Mouse (Mus musculus) megakaryocyte, embryonic 14.5 days (primary cell): ENCODE results near the gene Kcnd2. TPM values are rescaled to one million over a fixed set of nuclear protein-coding genes. Genes with fewer than 3 reads are reported as not detected.

ENCODE experiments used
- H3K27me3 ChIP-seq: replicated peaks from 2 replicates; pipeline ENCODE3; 2012; ENCODE audit warnings: inconsistent platforms
- H3K36me3 ChIP-seq: replicated peaks from 2 replicates; pipeline ENCODE3; 2012; ENCODE audit warnings: low read length, inconsistent platforms, mixed read lengths
- H3K4me1 ChIP-seq: 2 replicates; pipeline ENCODE4 v1.6.1; 2012; ENCODE audit warnings: inconsistent platforms
- H3K4me3 ChIP-seq: replicated peaks from 2 replicates; pipeline ENCODE3; 2012; ENCODE audit warnings: moderate library complexity, mild to moderate bottlenecking, inconsistent platforms
- H3K9me3 ChIP-seq: 2 replicates; pipeline ENCODE4 v1.6.1; 2012; ENCODE audit warnings: inconsistent platforms
- FLI1 ChIP-seq: IDR thresholded peaks from 2 replicates; pipeline ENCODE4 v1.6.1; 2012; ENCODE audit warnings: low read length, inconsistent platforms, mixed read lengths
- GATA1 ChIP-seq: IDR thresholded peaks from 3 replicates; pipeline ENCODE4 v1.6.1; 2012; ENCODE audit warnings: mixed read lengths, low read length, inconsistent platforms, borderline replicate concordance
- polyA plus RNA-seq: library from polyadenylated mRNA; stranded (reverse); fragments of >175 nt; gene quantifications from 2 replicates; pipeline ENCODE4 v1.2.3, GENCODE M21; 2012; ENCODE audit warnings: low replicate concordance; ENCODE audit not compliant: insufficient read depth

Gene Kcnd2
- not detected in 2 replicates for polyA plus RNA-seq

DNA sequence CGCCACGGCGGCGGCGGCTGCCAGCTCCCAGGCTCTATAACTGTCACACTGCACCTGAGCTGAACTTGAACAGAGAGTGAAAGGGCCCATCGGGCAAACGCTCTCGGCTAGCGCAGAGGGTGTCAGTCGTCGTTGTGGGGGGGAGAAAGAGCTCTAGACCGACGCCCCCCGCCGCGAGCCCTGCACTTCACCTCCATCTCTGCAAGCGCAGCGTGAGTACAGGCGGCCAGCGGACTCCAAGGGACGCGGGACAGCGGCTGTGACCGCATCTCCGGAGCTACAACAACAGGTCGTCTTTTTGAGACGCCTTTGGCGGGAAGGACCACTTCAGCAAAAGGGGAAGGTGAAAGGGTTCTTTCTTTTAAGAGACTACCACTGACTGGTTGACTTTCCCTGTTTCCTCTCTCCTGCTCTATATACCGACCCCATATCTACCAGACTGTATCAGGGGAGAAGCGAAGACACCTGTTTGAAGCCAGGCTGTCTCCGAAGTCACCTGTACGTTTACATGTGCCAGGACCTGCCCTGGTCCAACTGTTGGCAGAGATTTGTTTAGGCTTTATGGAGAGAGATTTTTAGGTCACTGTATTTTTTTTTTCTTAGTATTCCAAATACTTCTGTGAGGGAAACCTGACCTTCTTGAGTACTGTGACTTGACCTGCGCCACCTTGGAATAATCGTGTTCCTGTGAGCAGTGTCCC is at the start of gene Kcnd2:
Gene Kcnd2, plus strand, starts transcription at position 13 of the 701 bp plus-strand sequence.
- TF ChIP-seq FLI1 (no peak), GATA1 (no peak)
- Histone ChIP-seq H3K27me3 (peaks cover 35% of the 10 kb centered on the region), H3K36me3 (no peaks in the 10 kb centered on the region), H3K9me3 (peaks cover 17% of the 10 kb centered on the region), H3K4me3 (peak within 1 kb of the TSS; percentile 86), H3K4me1 (peaks cover 19% of the 10 kb centered on the region)

DNA sequence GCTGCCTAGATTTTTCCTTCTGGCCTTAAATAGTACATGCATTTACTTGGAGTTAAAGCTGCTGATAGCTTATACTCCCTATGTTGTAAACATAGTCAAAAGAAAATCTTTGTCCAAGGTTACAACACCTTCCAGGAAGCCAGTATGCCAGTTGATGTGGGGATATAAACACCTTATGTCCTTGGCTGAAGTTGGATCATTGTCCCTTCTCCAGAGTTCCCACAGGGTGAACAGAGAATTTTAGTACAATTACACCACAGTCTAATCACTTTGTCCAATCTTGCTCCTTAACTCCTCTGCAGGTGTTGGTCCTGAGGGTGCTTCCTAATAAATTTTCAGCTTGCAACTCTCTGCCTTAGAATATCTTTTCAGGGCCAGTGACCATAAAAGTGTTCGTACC is 48.7 kb upstream of the Kcnd2 start:
- H3K27me3 ChIP-seq: no peaks in the 10 kb centered on the region
- TF ChIP-seq GATA1 (no peak), FLI1 (no peak)
- no peaks in the 10 kb centered on the region for H3K36me3 ChIP-seq

DNA sequence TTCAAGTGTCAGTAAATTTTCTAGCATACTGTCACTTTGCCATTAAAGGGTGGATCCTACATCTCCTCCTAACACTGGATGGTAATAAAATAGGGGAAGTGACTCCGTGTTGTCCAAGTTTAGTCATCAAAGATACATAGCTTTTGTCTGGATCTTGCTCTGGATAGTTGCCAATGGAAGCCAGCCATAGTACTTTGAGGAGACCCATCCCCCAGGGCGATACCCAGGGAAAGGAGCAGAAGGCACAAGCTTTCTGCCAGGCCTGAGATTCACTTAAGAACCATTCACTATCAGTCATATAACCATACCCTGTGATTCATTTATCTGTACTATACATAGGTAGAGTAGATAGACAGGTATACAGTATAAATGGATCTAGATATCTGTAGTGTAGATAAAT is 20.0 kb upstream of the Kcnd2 start:
- H3K4me3 ChIP-seq: no peak overlapping the region
- H3K4me1 ChIP-seq: no peaks in the 10 kb centered on the region
- no peaks in the 10 kb centered on the region for H3K27me3 ChIP-seq
- no peak for TF ChIP-seq FLI1
- no peak for TF ChIP-seq GATA1
- H3K9me3 ChIP-seq: peaks cover 23% of the 10 kb centered on the region
- no peaks in the 10 kb centered on the region for H3K36me3 ChIP-seq

More for the DNA sequence above, 48.7 kb upstream of the Kcnd2 start:
- H3K4me1 ChIP-seq: no peaks in the 10 kb centered on the region
- no peak overlapping the region for H3K4me3 ChIP-seq
- H3K9me3 ChIP-seq: no peaks in the 10 kb centered on the region

DNA sequence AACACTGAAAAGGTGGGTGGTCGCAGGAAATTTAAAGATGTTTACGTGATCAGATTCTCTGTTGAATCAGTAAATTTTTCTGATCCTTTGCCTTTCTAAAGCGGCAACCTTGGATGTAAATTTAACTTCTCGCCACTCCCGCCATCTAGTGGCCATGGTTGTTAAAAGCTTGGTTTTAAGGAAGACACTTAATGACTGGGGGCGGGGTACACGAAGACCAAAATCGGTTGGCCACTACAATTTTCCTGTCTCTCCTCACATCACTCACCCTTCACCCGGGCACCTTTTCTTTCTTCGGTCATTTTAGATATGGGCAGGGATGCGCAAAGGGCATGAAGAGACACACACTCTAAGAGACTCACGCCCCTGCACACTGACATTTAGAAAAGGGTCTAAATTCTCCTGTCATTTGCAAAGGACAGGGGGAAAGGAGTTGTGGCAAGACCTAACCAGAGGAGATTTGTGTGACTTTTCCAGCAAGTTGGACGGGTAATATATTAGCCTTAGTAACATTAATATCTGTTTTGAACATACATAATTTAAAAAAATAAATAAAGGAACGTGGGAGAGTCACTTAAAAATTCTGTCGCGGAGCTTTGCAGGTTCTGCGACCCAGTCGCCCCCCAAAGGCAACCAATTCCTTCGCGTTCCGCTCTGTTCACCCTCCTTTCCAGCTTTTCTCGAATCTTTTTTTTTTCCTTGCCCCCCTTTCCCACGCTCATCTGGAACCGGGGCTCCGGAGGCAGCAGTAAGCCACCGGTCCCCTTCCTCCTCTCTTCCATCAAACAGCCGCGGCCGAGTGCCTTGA is 1.2 kb upstream of the Kcnd2 start:
- Histone ChIP-seq H3K36me3 (no peaks in the 10 kb centered on the region), H3K4me3 (peak overlapping the region; percentile 86), H3K4me1 (peaks cover 19% of the 10 kb centered on the region), H3K27me3 (peaks cover 35% of the 10 kb centered on the region), H3K9me3 (peaks cover 17% of the 10 kb centered on the region)
- no peak for TF ChIP-seq FLI1
- TF ChIP-seq GATA1: no peak

DNA sequence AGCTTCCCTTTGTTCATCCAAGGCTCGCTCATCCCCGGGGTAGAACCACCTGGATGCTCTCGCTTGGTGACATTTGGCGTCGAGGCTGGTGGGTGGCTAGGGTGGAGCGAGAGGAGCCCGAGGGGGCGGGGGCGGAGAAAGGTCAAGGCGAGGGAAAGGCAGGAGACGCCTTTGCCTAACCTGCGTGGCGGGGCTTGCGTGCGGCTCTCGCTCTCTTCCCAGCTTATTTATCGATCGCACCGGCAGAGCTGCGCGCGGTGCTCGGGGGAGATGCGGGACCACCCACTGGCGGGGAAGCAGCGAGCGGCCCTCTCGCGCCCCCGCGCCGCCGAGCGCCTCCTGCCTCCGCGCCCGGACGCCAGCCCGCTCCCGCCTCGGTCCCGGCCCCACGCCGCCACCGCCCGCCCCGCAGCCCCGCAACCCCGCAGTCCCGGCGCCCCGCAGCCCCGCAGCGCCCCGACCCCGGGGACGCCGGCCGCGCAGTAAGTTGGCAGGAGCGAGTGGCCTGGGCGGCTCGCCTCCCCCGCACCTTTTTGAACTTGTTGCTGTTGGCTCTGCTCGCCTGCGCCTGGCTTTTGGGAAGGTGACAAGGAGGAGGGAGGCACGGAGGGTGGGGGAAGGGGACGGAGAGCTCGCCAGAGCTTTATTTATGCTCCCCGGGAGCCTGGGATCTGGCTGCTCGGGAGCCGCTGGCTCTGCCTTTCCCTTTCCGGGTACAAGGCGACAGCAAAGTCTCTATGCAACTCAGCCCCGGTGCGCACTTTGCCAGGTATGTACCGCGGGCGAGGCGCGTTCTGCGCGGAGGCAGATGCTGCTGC is 421 bp upstream of the Kcnd2 start:
- H3K4me1 ChIP-seq: peaks cover 19% of the 10 kb centered on the region
- no peak for TF ChIP-seq FLI1
- TF ChIP-seq GATA1: no peak

DNA sequence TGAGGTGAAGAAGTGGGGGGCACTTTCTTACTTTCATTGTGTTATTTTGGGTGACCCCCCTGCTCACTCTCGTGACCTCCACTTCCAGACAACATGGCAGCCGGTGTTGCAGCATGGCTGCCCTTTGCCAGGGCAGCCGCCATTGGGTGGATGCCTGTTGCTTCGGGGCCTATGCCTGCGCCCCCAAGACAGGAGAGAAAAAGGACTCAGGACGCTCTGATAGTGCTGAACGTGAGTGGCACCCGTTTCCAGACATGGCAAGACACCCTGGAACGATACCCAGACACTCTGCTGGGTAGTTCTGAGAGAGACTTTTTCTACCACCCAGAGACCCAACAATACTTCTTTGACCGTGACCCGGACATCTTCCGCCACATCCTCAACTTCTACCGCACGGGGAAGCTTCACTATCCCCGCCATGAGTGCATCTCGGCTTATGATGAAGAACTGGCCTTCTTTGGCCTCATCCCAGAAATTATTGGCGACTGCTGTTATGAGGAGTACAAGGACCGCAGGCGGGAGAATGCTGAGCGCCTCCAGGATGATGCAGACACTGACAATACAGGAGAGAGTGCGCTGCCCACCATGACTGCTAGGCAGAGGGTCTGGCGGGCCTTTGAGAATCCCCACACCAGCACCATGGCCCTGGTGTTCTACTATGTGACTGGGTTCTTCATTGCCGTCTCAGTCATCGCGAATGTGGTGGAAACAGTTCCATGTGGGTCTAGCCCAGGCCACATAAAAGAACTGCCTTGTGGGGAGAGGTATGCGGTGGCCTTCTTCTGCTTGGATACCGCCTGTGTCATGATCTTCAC is 1.1 kb downstream of the Kcnd2 start:
- TF ChIP-seq FLI1 (no peak), GATA1 (no peak)
- no peaks in the 10 kb centered on the region for H3K36me3 ChIP-seq

More for the DNA sequence above, 421 bp upstream of the Kcnd2 start:
- H3K9me3 ChIP-seq: peaks cover 17% of the 10 kb centered on the region
- H3K27me3 ChIP-seq: peaks cover 35% of the 10 kb centered on the region
- H3K36me3 ChIP-seq: no peaks in the 10 kb centered on the region
- H3K4me3 ChIP-seq: peak overlapping the region; percentile 86

DNA sequence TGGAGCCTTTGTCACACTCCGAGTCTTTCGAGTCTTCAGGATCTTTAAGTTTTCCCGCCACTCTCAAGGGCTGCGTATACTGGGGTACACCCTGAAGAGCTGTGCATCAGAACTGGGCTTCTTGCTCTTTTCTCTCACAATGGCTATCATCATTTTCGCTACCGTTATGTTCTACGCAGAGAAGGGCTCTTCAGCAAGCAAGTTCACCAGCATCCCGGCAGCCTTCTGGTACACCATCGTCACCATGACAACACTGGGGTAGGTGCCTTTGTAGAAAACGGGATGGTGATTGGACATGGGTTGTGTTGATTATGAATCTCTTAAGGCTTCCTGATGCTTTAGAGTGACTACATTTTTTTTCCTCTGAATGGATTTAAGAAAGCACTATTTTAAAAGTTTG is 1.9 kb downstream of the Kcnd2 start:
- peaks cover 19% of the 10 kb centered on the region for H3K4me1 ChIP-seq
- no peak overlapping the region for H3K4me3 ChIP-seq
- H3K36me3 ChIP-seq: no peaks in the 10 kb centered on the region
- H3K27me3 ChIP-seq: peaks cover 35% of the 10 kb centered on the region
- TF ChIP-seq GATA1 (no peak), FLI1 (no peak)
- H3K9me3 ChIP-seq: peaks cover 17% of the 10 kb centered on the region

More for the DNA sequence above, 1.1 kb downstream of the Kcnd2 start:
- peak overlapping the region; percentile 17 for H3K4me3 ChIP-seq
- H3K27me3 ChIP-seq: peaks cover 35% of the 10 kb centered on the region
- peaks cover 17% of the 10 kb centered on the region for H3K9me3 ChIP-seq
- peaks cover 19% of the 10 kb centered on the region for H3K4me1 ChIP-seq

DNA sequence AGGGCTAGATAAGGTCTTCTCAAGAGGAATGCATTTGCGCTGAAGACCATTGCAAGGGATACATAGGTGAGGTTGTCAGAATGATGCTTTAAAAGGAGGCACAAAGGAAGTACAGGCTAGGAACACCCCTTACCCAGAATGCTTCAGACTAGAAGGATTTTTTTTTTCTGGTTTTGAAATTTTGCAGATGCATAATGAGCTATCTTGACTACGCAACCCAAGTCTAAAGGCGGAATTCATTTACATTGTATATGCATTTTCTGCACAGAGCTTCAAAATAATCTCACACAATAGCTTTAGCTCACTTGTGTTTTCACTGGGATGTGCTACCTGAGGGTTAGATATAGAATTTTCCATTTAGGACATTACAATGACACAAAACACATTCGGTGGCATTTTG is 10.8 kb downstream of the Kcnd2 start:
- no peak overlapping the region for H3K4me3 ChIP-seq
- H3K9me3 ChIP-seq: no peaks in the 10 kb centered on the region
- H3K36me3 ChIP-seq: no peaks in the 10 kb centered on the region
- no peaks in the 10 kb centered on the region for H3K4me1 ChIP-seq
- no peaks in the 10 kb centered on the region for H3K27me3 ChIP-seq
- TF ChIP-seq FLI1 (no peak), GATA1 (no peak)

DNA sequence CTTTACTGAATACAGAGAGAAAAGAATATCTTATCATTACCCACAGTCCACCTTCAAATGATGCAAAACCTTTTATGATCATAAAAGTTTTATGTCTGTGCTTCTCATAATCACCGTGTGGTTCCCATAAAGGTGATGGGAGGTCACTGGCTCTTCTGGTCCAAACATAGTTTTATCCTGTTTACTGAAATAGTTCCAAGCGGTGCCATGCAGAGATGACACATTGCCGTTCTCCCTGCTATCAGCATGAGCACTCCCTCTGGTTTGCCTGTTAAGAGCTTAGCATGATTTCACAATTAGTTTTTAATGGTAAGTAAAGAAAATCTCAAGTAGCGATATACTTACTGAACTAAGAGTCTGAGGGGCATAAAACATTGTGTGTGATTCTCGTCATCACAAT is 43.7 kb downstream of the Kcnd2 start:
- no peaks in the 10 kb centered on the region for H3K9me3 ChIP-seq
- H3K4me3 ChIP-seq: no peak overlapping the region
- H3K27me3 ChIP-seq: no peaks in the 10 kb centered on the region
- TF ChIP-seq FLI1 (no peak), GATA1 (no peak)
- H3K4me1 ChIP-seq: no peaks in the 10 kb centered on the region
- no peaks in the 10 kb centered on the region for H3K36me3 ChIP-seq
